Mouse (Mus musculus) liver, embryonic 15.5 days (tissue): ENCODE measurements around the gene Gm43517. TPM values are rescaled to one million over a fixed set of nuclear protein-coding genes. Genes with fewer than 3 reads are reported as not detected.

Experiments
- ATAC-seq: fragments of 200-750 bp; cut with Nextera tagmentation; 2 replicates; pipeline ENCODE4 v1.8.0; 2017; ENCODE audit warnings: moderate number of reproducible peaks, mild to moderate bottlenecking, moderate library complexity; ENCODE audit not compliant: insufficient read depth
- H3K27ac ChIP-seq: fragments of 300-500 bp; sonication (generic); replicated peaks from 2 replicates; pipeline ENCODE4 v1.5.1; 2015; ENCODE audit warnings: mild to moderate bottlenecking, inconsistent platforms
- H3K27me3 ChIP-seq: fragments of 300-500 bp; sonication (generic); 2 replicates; pipeline ENCODE4 v1.6.1; 2015; ENCODE audit warnings: mild to moderate bottlenecking, inconsistent platforms
- H3K36me3 ChIP-seq: fragments of 300-500 bp; sonication (generic); replicated peaks from 2 replicates; pipeline ENCODE4 v1.6.1; 2015; ENCODE audit warnings: moderate library complexity, mild to moderate bottlenecking, inconsistent platforms
- H3K4me1 ChIP-seq: fragments of 300-500 bp; sonication (generic); replicated peaks from 2 replicates; pipeline ENCODE4 v1.6.1; 2015; ENCODE audit warnings: inconsistent platforms
- H3K4me2 ChIP-seq: fragments of 300-500 bp; sonication (generic); 2 replicates; pipeline ENCODE4 v1.6.1; 2015; ENCODE audit warnings: moderate library complexity, mild to moderate bottlenecking, inconsistent platforms
- H3K4me3 ChIP-seq: fragments of 300-500 bp; sonication (generic); replicated peaks from 2 replicates; pipeline ENCODE4 v1.5.1; 2015; ENCODE audit warnings: mild to moderate bottlenecking, inconsistent platforms
- H3K9ac ChIP-seq: fragments of 300-500 bp; sonication (generic); 2 replicates; pipeline ENCODE4 v1.6.1; 2015; ENCODE audit warnings: moderate library complexity, mild to moderate bottlenecking, inconsistent platforms
- H3K9me3 ChIP-seq: fragments of 300-500 bp; sonication (generic); replicated peaks from 2 replicates; pipeline ENCODE4 v1.6.1; 2016; ENCODE audit warnings: inconsistent platforms
- WGBS: fragments of 180-500 bp; shearing (Covaris S2); methylation state at CpG from one replicate; pipeline ENCODE4 v1.1.7; 2015; ENCODE audit warnings: mixed read lengths; ENCODE audit not compliant: insufficient replicate concordance; 5-methylcytosine and 5-hydroxymethylcytosine counted together
- polyA plus RNA-seq: library from polyadenylated mRNA; unstranded; fragments of >200 nt; fragmentation: Nextera tagmentation; extraction: Ambion mirVana; gene quantifications from 2 replicates; pipeline ENCODE4 v1.2.1, GENCODE M21; 2015

Gm43517 gene
- polyA plus RNA-seq, 1 experiment from 2014 or later, result not detected

DNA sequence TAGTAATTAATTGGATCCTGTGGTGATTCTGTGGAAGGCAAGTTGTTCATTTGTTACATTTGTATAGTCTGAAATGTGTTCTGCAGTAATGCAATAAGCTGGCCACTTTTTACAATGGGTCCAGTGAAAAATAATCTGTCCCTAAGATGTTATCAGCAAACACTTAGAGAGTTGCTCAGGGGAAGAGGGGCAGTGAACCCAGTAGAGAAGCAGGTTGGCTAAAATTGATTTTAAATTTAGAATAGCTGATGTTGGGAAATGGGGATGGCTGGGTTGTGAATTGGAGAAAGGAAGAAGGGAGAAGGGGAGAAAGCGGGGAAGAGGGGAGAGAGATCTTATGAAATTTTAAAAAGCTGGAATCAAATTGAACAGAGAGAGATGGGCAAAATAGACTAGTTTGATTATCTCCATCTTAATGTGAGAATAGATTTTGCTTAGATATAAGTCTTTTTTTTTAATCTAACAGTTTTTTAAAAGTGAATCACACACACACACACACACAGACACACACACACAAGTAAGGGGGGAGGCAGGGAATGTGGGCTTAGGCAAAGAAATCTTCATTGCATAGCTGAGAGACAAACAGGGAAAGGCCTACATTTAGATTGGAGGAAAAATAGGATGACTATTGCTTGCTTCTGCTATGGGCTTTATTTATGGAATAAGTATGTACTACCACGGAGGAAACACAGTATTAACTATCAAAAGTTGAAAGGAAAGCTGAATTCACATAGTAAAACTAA is 3.1 kb downstream of the Gm43517 start:
- no peaks in the 10 kb centered on the region for H3K4me1 ChIP-seq
- 6% methylated on average over 2 of the region's 2 CpGs for WGBS
- no peak overlapping the region for H3K9ac ChIP-seq
- H3K36me3 ChIP-seq, result no peaks in the 10 kb centered on the region
- no peak overlapping the region for H3K27ac ChIP-seq
- H3K9me3 ChIP-seq, result no peaks in the 10 kb centered on the region
- H3K27me3 ChIP-seq, result peaks cover 82% of the 10 kb centered on the region
- H3K4me2 ChIP-seq, result no peak overlapping the region
- no peak overlapping the region for H3K4me3 ChIP-seq
- no peak for ATAC-seq

DNA sequence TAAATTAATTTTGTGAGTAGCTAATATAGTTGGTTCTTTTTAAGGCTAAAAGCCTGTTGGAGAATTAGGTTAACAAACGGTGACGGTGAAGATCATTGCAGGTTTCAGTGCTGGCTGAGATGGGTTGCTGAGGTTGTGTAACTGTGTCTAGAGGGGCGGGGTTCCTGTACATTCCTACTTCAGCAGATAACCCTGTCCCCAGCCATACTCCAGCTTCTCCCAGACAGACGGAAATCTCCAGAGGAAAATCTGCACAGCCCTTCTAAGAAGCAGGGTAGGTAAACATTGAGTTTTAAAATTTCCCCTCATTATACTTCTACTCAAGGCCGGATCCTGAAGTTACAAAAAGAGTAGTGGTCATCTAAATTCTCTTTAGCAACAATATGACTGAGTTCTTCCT is 4.7 kb downstream of the Gm43517 start:
- Histone ChIP-seq H3K36me3 (no peaks in the 10 kb centered on the region), H3K4me1 (no peaks in the 10 kb centered on the region), H3K4me3 (no peak overlapping the region), H3K9me3 (no peaks in the 10 kb centered on the region), H3K27me3 (peaks cover 78% of the 10 kb centered on the region), H3K4me2 (no peak overlapping the region), H3K9ac (no peak overlapping the region), H3K27ac (no peak overlapping the region)
- 4% methylated on average over 5 of the region's 5 CpGs for WGBS
- no peak for ATAC-seq

DNA sequence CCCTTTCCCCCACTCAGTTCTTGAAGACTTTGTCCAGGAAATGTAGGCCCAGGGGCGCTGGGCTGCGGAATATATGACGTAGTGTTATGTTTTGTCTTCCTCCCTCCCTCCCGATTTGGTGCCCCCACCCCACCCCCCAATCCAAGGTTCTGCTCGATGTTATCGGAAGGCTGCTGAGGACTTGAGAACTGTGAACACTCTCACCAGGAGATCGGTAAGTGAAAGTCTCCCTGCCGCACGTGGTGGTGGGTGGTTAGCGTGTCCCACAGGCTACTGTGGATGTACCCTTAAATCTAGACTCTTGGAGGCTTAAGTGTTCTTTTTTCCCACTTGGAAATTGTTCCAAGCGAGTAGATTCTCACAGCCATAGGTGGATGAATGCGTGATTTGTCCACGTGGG is 5.3 kb downstream of the Gm43517 start:
- Histone ChIP-seq H3K9me3 (no peaks in the 10 kb centered on the region), H3K4me1 (no peaks in the 10 kb centered on the region), H3K36me3 (no peaks in the 10 kb centered on the region), H3K27me3 (peaks cover 78% of the 10 kb centered on the region), H3K4me2 (no peak overlapping the region), H3K9ac (no peak overlapping the region), H3K27ac (no peak overlapping the region), H3K4me3 (no peak overlapping the region)
- ATAC-seq, result no peak
- WGBS, result 3% methylated on average over 13 of the region's 13 CpGs

- Histone ChIP-seq H3K9ac (no peak overlapping the region), H3K36me3 (no peaks in the 10 kb centered on the region), H3K27me3 (peaks cover 73% of the 10 kb centered on the region), H3K4me2 (no peak overlapping the region), H3K27ac (no peak overlapping the region), H3K4me3 (no peak overlapping the region), H3K4me1 (no peaks in the 10 kb centered on the region), H3K9me3 (no peaks in the 10 kb centered on the region)
- WGBS, result 2% methylated on average over 9 of the region's 9 CpGs
- no peak for ATAC-seq
Observed at GRCm38 (mm10) chr12:49390926-49391304, 5.9 kb downstream of the Gm43517 start.

DNA sequence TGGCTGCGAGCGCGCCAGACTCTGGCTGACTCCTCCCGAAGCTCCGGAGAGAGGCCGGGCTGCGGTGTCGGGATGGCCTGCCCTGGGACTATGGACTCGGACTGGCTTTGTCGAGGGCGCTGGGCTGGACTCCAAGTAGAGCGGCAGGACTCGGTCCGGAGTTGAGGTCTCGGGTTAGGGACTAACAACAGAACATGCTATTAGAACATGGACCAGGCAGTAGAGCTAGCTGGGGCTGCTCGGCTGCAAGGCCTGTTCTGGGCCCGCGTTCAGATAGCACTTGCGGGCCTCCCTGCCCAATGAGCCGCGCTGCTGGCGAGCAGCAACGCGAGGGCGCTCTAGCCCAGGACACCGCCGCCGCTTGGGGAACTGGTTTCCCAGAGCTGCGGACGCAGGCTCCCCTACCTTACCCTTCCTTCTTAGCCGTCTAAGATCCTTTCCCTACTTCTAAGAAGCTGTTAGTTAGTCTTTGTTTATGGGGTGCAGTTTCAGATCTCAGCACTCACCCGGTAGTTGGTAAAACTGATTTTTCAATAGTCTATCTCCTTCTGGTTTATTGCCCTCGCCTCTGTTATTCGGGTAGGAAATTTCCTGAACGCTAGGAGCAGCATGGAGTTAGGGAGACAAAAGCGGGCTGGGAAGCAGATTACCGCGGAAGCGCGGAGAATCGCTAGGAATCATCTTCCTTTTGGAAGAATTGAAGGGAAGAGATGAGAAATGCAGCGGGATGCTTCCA is 6.5 kb downstream of the Gm43517 start:
- no peaks in the 10 kb centered on the region for H3K4me1 ChIP-seq
- H3K27me3 ChIP-seq, result peaks cover 68% of the 10 kb centered on the region
- no peaks in the 10 kb centered on the region for H3K9me3 ChIP-seq
- under 1% methylated on average over 42 of the region's 42 CpGs for WGBS
- H3K36me3 ChIP-seq, result no peaks in the 10 kb centered on the region
- no peak for ATAC-seq
- H3K4me2 ChIP-seq, result no peak overlapping the region
- no peak overlapping the region for H3K9ac ChIP-seq
- no peak overlapping the region for H3K4me3 ChIP-seq
- H3K27ac ChIP-seq, result no peak overlapping the region

- Histone ChIP-seq H3K9ac (no peak overlapping the region), H3K36me3 (no peaks in the 10 kb centered on the region), H3K27me3 (peaks cover 67% of the 10 kb centered on the region), H3K27ac (no peak overlapping the region), H3K4me2 (no peak overlapping the region), H3K4me1 (no peaks in the 10 kb centered on the region), H3K9me3 (no peaks in the 10 kb centered on the region), H3K4me3 (no peak overlapping the region)
- ATAC-seq, result no peak
- WGBS, result 6% methylated on average over 10 of the region's 10 CpGs
Observed at GRCm38 (mm10) chr12:49392041-49392390, 7.0 kb downstream of the Gm43517 start.

- no peaks in the 10 kb centered on the region for H3K4me1 ChIP-seq
- no peak overlapping the region for H3K9ac ChIP-seq
- no peak overlapping the region for H3K4me2 ChIP-seq
- H3K36me3 ChIP-seq, result no peaks in the 10 kb centered on the region
- WGBS, result 6% methylated on average over 5 of the region's 5 CpGs
- no peaks in the 10 kb centered on the region for H3K9me3 ChIP-seq
- ATAC-seq, result no peak
- no peak overlapping the region for H3K27ac ChIP-seq
- peaks cover 72% of the 10 kb centered on the region for H3K27me3 ChIP-seq
- no peak overlapping the region for H3K4me3 ChIP-seq
Observed at GRCm38 (mm10) chr12:49392876-49393275, 7.9 kb downstream of the Gm43517 start.

- no peak for ATAC-seq
- Histone ChIP-seq H3K9ac (no peak overlapping the region), H3K27me3 (peaks cover 72% of the 10 kb centered on the region), H3K4me2 (no peak overlapping the region), H3K4me1 (no peaks in the 10 kb centered on the region), H3K4me3 (no peak overlapping the region), H3K9me3 (no peaks in the 10 kb centered on the region), H3K27ac (no peak overlapping the region), H3K36me3 (no peaks in the 10 kb centered on the region)
- WGBS, result 10% methylated on average over 3 of the region's 3 CpGs
Observed at GRCm38 (mm10) chr12:49393639-49394038, 8.7 kb downstream of the Gm43517 start.

GRCm38 (mm10) chr12:49394181-49394580 is 9.2 kb downstream of the Gm43517 start:
- no peak overlapping the region for H3K27ac ChIP-seq
- H3K9ac ChIP-seq, result no peak overlapping the region
- 7% methylated on average over 1 of the region's 1 CpGs for WGBS
- no peak for ATAC-seq
- H3K9me3 ChIP-seq, result no peaks in the 10 kb centered on the region
- H3K36me3 ChIP-seq, result no peaks in the 10 kb centered on the region
- peaks cover 74% of the 10 kb centered on the region for H3K27me3 ChIP-seq
- H3K4me1 ChIP-seq, result no peaks in the 10 kb centered on the region
- no peak overlapping the region for H3K4me3 ChIP-seq
- H3K4me2 ChIP-seq, result no peak overlapping the region

GRCm38 (mm10) chr12:49394836-49395235 is 9.9 kb downstream of the Gm43517 start:
- no peaks in the 10 kb centered on the region for H3K9me3 ChIP-seq
- H3K27ac ChIP-seq, result no peak overlapping the region
- WGBS, result 3% methylated on average over 17 of the region's 17 CpGs
- H3K27me3 ChIP-seq, result peaks cover 74% of the 10 kb centered on the region
- H3K4me2 ChIP-seq, result no peak overlapping the region
- H3K4me3 ChIP-seq, result no peak overlapping the region
- no peaks in the 10 kb centered on the region for H3K4me1 ChIP-seq
- ATAC-seq, result no peak
- H3K36me3 ChIP-seq, result no peaks in the 10 kb centered on the region
- no peak overlapping the region for H3K9ac ChIP-seq

DNA sequence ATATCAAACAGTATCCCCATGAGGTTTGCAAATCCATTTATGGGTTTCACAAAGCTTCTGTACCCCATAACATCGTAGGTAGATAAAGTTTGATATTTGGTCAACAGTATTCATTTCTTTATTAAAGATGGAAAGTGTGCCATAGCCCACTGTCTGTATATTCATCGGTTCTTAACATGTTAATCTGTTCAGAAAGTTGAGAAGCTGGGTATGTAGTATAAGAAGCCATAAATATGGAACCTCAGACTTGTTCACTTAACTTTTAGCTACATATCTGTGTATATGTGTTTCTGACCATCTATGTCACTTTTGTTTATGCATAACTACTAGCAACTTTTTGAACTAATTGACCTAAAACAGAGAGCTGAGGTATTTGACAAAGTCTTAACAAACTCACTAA is 11.0 kb downstream of the Gm43517 start:
- 13% methylated on average over 2 of the region's 2 CpGs for WGBS

More for the DNA sequence above, 11.0 kb downstream of the Gm43517 start:
- Histone ChIP-seq H3K4me1 (no peaks in the 10 kb centered on the region), H3K4me3 (no peak overlapping the region), H3K27me3 (peaks cover 74% of the 10 kb centered on the region), H3K36me3 (no peaks in the 10 kb centered on the region), H3K9me3 (no peaks in the 10 kb centered on the region), H3K9ac (no peak overlapping the region), H3K4me2 (no peak overlapping the region), H3K27ac (no peak overlapping the region)
- no peak for ATAC-seq
